Mouse (Mus musculus): ENCODE measurements around the gene Vapb.

The Vapb gene

DNA sequence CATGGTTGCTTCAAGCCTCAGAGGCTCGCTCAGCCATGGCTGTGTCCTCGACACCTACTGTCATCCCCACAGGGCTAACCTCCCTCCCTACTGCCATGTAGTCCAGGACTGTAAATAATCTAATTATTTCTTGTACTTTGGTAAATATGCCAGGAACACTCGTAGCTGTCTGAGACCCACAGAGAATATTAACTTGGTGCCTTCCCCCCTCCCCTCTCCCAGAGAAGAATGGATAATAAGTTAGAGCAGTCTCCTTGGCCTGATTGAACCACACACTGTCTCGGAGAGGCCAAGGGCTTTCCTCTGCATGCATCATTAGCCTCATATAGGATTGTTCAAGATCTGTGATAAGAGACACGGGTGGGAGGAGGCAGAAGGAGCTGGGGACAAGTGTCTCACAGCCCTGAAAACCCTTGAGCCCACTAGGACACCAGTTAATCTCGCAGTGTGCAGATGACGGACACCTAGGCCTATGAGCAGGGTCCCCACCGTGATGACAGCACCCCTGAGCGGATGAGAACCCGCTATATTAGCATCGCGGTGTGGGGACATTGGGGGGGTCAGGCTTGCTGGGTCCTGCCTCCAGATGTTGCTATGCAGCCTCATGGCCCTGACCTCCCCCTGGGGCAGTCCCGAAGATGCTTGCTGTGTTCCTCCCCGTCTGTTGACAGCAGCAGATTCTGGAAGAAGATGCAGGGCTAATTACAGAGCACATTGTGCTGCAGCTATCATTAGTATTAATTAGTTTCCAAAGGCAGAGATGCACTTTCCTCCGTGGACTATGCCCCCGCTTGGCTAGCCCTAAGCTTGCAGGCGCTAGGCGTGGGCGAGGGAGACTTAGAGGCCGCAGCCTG lies 54.8 kb downstream of the Vapb start:
- DNase-seq (ENCODE audit: low spot score) = no peak

DNA sequence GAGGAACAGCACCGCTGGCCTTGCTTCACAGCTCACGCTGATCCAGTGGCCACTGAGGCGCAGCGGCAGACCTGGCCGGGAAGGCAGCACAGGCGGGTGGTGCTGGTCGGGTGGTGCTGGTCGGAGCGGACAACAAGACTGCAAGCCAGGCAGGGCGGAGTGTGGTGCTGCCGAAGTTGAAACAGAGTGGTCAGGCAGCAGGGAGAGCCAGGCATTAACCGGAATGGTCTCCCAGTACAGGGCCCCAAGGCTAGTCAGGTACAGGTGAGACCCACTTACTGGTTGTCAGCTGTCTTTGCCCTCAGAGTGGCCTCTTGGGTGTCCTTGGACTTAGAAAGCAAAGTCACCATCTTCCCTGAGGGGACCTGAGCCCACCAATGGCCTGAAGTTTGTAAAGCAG lies 56.7 kb downstream of the Vapb start:
- DNase-seq (ENCODE audit: low spot score) = no peak

GRCm38 (mm10) chr2:173794531-173795510 lies 57.5 kb downstream of the Vapb start:
- no peak for DNase-seq (ENCODE audit: low spot score)

GRCm38 (mm10) chr2:173795801-173796673 lies 58.7 kb downstream of the Vapb start:
- no peak for DNase-seq (ENCODE audit: low spot score)

DNA sequence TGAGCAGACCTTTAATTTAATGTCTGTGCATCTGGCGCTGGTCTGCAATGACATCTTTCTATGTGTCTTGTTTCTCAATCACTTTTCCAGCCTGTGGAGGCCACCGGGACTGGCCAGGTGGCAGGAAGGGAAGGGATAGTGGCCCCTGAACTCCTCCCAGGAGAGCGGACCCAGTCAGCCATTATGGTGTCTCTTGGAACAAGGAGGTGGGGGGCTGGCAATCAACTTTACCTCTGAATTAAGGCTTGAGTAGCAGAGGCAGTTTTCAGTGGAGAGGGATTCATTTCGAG lies 59.3 kb downstream of the Vapb start:
- DNase-seq (ENCODE audit: low spot score) = no peak

- DNase-seq (ENCODE audit: low spot score) = no peak
Observed at GRCm38 (mm10) chr2:173799513-173799912, 62.2 kb downstream of the Vapb start.

DNA sequence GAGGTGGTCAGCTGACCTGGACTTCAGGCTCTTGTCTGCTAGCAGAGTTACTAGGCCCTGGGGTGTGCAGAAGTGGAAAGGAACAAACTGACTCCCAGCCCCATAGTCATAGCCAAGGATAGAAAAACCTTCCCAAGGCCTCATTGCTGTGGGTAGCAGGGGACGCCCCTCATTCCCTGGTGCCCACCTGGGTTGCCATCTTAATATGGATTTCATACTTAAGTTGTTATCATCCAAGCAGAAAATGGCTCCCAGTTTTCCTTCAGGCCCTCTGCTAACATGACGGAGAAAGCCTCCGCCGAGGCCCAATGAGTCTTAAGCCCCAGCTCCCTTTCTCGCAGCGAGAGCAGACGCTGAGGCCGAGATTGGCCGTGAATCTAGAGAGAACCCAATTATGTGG lies 63.3 kb downstream of the Vapb start:
- no peak for DNase-seq (ENCODE audit: low spot score)

GRCm38 (mm10) chr2:173801405-173801876 lies 64.1 kb downstream of the Vapb start:
- DNase-seq (ENCODE audit: low spot score) = no peak

DNA sequence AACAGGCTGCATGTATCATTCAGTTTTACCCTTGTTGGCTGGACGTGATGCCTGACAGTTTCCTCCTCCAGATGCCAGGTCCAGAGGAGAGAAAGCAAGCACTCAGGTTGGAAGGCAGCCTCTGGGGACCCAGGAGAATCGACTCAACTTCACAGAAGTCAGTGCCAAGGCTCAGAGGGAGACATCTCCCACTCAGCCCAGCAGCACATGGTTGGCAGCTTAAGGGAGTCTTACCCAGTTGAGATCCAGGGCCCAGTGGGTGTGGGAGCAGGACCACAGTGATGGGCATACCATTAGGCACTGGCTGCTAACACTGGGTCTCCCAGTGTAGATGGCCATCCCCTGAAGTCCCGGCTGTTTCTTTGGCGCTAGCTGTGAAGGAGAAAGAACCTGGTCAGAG lies 64.9 kb downstream of the Vapb start:
- DNase-seq (ENCODE audit: low spot score) = no peak

- DNase-seq (ENCODE audit: low spot score) = no peak
Observed at GRCm38 (mm10) chr2:173802956-173803355, 65.6 kb downstream of the Vapb start.

DNA sequence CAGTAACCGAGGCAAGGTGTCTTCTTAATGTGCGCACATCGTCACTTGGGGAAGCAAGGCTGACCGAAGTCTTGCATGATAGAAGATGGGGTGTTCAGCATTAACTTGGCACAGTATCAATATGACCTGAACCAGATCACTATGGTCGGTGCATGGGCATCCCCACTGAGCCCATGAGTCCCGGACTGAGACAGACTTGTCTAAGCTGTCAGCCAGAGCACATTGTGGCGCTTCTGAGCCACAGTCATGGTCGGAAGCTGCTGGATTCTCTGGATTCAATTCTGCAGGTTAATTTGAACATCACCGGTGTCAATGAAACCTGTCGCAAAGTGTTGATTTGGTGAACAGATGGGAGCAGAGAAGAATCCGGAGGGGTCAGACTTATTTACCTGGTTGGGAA lies 66.5 kb downstream of the Vapb start:
- no peak for DNase-seq (ENCODE audit: low spot score)

DNA sequence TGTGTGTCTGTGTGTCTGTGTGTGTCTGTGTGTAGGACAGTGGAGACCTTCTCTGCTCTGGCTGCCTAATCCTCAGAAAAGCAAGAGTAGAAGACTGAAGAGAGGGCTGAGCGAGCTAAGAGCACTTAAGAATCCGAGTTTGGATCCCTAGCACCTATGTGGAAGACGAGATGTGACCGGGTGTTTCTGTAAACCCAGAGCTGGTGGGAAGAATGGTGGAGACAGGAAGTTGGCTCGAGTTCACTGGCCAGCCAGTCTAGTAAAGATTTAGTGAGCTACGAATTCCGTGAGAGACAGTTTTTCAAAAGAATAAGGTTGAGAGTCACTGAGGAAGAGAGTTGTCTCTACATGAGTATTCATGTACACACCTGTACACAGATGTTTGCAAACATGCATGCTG lies 69.3 kb downstream of the Vapb start:
- DNase-seq (ENCODE audit: low spot score) = no peak

GRCm38 (mm10) chr2:173808942-173809341 lies 71.6 kb downstream of the Vapb start:
- no peak for DNase-seq (ENCODE audit: low spot score)

- no peak for DNase-seq (ENCODE audit: low spot score)
Observed at GRCm38 (mm10) chr2:173810036-173810850, 72.9 kb downstream of the Vapb start.

- DNase-seq (ENCODE audit: low spot score) = no peak
Observed at GRCm38 (mm10) chr2:173810851-173811130, 73.5 kb downstream of the Vapb start.

DNA sequence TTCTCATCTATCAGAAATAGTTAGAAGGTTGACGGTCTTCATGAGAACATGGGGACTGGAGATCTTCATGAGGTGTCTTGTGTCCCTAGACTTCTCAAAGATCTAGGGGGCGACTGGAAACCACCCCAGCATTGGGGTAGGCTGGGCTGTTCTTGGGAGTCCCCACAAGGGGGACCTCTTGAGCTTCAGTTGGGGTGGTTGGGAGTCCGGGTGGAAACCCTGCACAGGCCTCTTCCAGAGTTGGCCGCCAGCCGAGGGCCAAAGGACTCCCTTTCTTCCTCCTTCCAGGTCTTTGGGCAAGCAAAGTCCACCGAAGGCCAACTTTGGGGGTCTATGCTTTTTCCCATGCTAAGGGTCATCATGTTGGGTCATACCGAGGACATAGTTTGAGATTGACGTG lies 74.5 kb downstream of the Vapb start:
- DNase-seq (ENCODE audit: low spot score) = no peak

DNA sequence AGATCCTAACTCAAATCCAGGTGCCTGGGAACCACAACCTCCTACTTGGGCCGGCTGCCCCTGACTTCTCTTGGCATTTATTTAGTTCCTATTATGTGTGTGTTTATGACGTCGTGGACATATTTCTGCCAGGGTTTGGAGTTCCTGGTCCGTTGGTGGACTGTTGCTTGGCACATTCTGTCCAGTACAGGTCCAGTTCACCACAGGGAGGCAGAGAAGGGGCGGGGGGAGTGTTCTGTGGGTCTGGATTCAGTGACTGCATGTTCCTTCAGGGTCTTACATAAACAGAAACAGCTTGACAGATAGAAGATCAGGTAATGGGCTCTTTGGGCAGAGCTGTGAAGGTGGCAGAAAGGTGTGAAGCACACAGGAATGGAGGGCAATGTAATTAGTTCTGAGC lies 75.8 kb downstream of the Vapb start:
- no peak for DNase-seq (ENCODE audit: low spot score)

DNA sequence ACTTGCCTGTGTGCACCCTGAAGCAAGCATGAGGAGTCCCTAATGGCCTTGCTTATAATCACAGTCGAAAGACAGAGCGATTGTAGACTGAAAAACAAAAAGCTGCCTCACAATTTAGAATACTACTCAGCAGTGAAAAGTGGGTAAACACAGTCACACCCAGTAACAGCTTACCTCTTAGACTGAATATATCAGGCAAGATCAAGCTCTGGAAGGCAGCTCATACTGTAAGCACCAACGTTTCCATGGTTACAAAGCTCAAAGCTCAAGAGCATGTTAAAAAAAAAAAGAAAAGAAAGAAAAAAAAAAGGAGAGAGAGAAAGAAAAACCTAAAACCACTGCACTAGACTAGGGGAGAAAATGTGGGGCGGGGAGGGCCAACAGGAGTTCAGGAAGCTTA lies 89.0 kb downstream of the Vapb start:
- DNase-seq (ENCODE audit: low spot score) = no peak

DNA sequence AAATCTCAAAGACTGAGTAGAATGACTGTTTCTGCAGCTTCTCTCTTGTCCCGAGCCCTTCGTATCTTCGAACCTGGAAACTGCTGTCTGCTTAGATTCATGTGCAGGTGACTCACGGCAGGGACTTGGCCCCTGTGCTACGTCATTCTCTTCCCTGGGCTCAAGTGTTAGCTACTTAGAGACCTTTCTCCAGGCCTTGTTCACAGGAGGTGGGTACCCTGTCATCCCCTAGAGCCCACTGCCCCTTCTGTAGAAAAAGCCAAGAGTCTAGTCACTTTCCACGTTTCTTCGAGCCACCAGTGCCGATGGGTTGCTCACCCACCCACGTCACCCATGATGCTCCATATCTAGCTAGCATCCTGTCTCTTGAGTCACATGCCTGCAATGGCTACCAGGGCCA lies 89.9 kb downstream of the Vapb start:
- DNase-seq (ENCODE audit: low spot score) = no peak

DNA sequence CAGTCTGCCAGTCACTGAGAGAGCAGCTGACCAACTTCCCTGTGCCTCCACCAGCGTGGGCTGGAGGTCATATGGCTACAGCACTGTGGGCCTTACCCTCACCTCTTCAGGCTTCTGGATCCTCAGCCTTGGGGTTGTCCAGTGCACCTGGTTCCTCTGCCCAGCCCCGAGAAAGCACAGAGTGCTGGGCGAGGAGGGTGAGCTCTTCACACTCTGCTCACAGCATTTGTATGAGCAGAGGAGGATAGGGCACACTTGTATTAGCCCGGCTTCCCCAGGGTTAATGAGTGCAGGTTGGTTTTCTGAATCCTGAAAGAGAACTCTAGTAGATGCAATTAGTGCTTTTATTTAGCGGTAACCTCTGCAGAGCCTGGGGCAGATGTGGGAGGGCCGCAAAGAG lies 90.8 kb downstream of the Vapb start:
- DNase-seq (ENCODE audit: low spot score) = no peak

DNA sequence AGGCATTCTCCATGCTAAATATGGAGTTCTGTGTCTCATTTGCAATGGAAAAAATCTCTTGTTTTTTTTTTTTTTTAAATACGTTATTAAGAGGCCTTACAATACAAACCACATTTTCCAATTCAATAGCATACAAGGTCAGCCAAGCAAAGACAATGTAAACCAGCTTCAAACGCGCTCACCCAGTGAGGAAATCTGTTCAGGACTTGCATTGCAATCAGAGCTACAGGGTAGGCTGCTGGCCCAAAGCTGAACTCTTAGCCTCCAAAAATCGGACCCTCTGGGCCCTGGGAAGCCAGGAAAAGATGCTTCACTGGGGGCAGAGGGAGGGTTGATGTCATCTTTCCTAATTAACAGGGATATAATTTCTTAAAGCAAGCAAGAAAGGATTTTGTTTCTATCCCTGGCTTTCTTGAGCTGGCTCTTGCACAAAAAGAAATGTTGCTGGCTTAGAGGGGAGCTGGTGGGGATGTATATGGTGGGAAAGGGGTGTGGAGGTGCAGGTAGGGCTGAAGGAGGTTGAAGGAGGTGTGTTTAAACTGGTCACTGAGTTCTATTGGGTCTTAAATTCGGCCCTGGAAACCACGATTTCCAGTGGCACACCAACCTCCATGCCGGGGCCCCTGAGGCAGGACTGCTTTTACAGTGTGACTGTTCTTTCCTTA lies 95.6 kb downstream of the Vapb start:
- no peak for DNase-seq (ENCODE audit: low spot score)

Measured in left cerebral cortex, adult 11 months (tissue).